Mouse (Mus musculus) cerebellum, adult 2 months (tissue): ENCODE data around the gene Spata2. TPM values are rescaled to one million over a fixed set of nuclear protein-coding genes. Genes with fewer than 3 reads are reported as not detected.

Source experiments
- DNase-seq, 2 experiments: peaks; one replicate each; pipeline ENCODE4 v3.0.0; 2021
- H3K27ac ChIP-seq: fragments of 200-500 bp; 2 replicates; pipeline ENCODE4 v1.5.1; 2012; ENCODE audit warnings: low read length, control low read depth, inconsistent platforms; ENCODE audit not compliant: insufficient read depth
- H3K27me3 ChIP-seq: fragments of 200-500 bp; 2 replicates; pipeline ENCODE4 v1.6.1; 2012; ENCODE audit warnings: inconsistent platforms, mild to moderate bottlenecking, low read length, moderate library complexity; ENCODE audit not compliant: control insufficient read depth, insufficient read depth
- H3K4me1 ChIP-seq: fragments of 200-500 bp; 2 replicates; pipeline ENCODE4 v1.6.1; 2011; ENCODE audit warnings: low read length; ENCODE audit not compliant: control insufficient read depth, insufficient read depth
- H3K4me3 ChIP-seq: fragments of 200-500 bp; replicated peaks from 2 replicates; pipeline ENCODE3; 2011; ENCODE audit warnings: mild to moderate bottlenecking, low read depth, low read length, control low read depth; ENCODE audit not compliant: insufficient read depth
- CTCF ChIP-seq: fragments of 200-500 bp; IDR thresholded peaks from 2 replicates; pipeline ENCODE4 v1.5.1; 2011; ENCODE audit warnings: low read depth, mild to moderate bottlenecking, control low read depth, low read length, moderate library complexity, borderline replicate concordance; ENCODE audit not compliant: insufficient read depth
- POLR2A ChIP-seq: fragments of 200-500 bp; IDR thresholded peaks from 2 replicates; pipeline ENCODE4 v1.6.1; 2011; ENCODE audit warnings: low read length, control low read depth, borderline replicate concordance; ENCODE audit not compliant: insufficient read depth
- WGBS: fragments of 180-500 bp; shearing (Covaris S2); methylation state at CpG from one replicate; pipeline ENCODE4 v1.1.7; 2018; 5-methylcytosine and 5-hydroxymethylcytosine counted together
- polyA plus RNA-seq: library from polyadenylated mRNA; depleted of rRNA; stranded (reverse); fragments of >200 nt; gene quantifications from 2 replicates; pipeline ENCODE4 v1.2.3, GENCODE M21; 2012

The Spata2 gene
- polyA plus RNA-seq, 1 experiment, result 80.2 TPM

GRCm38 (mm10) chr2:167490813-167491525, 1.7 kb downstream of the Spata2 start:
- TF ChIP-seq POLR2A (no peak), CTCF (no peak)
- WGBS, result 24% methylated on average over 4 of the region's 4 CpGs
- DNase-seq, result peak; percentile 48 to 67

GRCm38 (mm10) chr2:167487994-167488393, 4.7 kb downstream of the Spata2 start:
- TF ChIP-seq CTCF, result no peak
- no peak for TF ChIP-seq POLR2A
- DNase-seq, result peak in 1 of 2 experiments; percentile 43
- no peak overlapping the region for H3K4me3 ChIP-seq
- H3K4me1 ChIP-seq, result peaks cover 54% of the 10 kb centered on the region
- H3K27me3 ChIP-seq, result no peaks in the 10 kb centered on the region
- WGBS, result 51% methylated on average over 6 of the region's 6 CpGs
- H3K27ac ChIP-seq, result peak overlapping the region; percentile 34; the same call in 1 of the 2 replicates

More at GRCm38 (mm10) chr2:167490813-167491525, 1.7 kb downstream of the Spata2 start:
- Histone ChIP-seq H3K27ac (peak overlapping the region; percentile 96), H3K4me3 (peak overlapping the region; percentile 96), H3K4me1 (peaks cover 26% of the 10 kb centered on the region), H3K27me3 (no peaks in the 10 kb centered on the region)

GRCm38 (mm10) chr2:167487551-167487950, 5.1 kb downstream of the Spata2 start:
- peaks cover 58% of the 10 kb centered on the region for H3K4me1 ChIP-seq
- 68% methylated on average over 6 of the region's 6 CpGs for WGBS
- TF ChIP-seq POLR2A (no peak), CTCF (no peak)
- peak overlapping the region; percentile 90 for H3K27ac ChIP-seq
- no peak overlapping the region for H3K4me3 ChIP-seq
- no peaks in the 10 kb centered on the region for H3K27me3 ChIP-seq
- no peak for DNase-seq

GRCm38 (mm10) chr2:167486573-167486972, 6.1 kb downstream of the Spata2 start:
- TF ChIP-seq CTCF (no peak), POLR2A (no peak)
- 13% methylated on average over 4 of the region's 4 CpGs for WGBS
- peaks cover 61% of the 10 kb centered on the region for H3K4me1 ChIP-seq
- H3K4me3 ChIP-seq, result no peak overlapping the region
- H3K27me3 ChIP-seq, result no peaks in the 10 kb centered on the region
- peak overlapping the region; percentile 90 for H3K27ac ChIP-seq
- peak; percentile 74 to 81 for DNase-seq

GRCm38 (mm10) chr2:167485501-167486377, 6.9 kb downstream of the Spata2 start:
- TF ChIP-seq CTCF, result no peak
- peak; percentile 40; the same call in 1 of the 2 replicates for TF ChIP-seq POLR2A
- Histone ChIP-seq H3K4me3 (peak overlapping the region; percentile 50), H3K4me1 (peaks cover 58% of the 10 kb centered on the region), H3K27me3 (no peaks in the 10 kb centered on the region), H3K27ac (peak overlapping the region; percentile 90)
- DNase-seq, result peak; percentile 89 to 93
- WGBS, result 3% methylated on average over 7 of the region's 7 CpGs

- DNase-seq, result no peak
- Histone ChIP-seq H3K27ac (peak overlapping the region; percentile 90), H3K27me3 (no peaks in the 10 kb centered on the region), H3K4me1 (peaks cover 58% of the 10 kb centered on the region), H3K4me3 (peak overlapping the region; percentile 50)
- no peak for TF ChIP-seq CTCF
- TF ChIP-seq POLR2A, result no peak
- 15% methylated on average over 11 of the region's 11 CpGs for WGBS
Measured at GRCm38 (mm10) chr2:167484932-167485331, 7.8 kb downstream of the Spata2 start.

GRCm38 (mm10) chr2:167483827-167484410, 8.8 kb downstream of the Spata2 start:
- WGBS, result 26% methylated on average over 24 of the region's 24 CpGs
- peak; percentile 78 to 80 for DNase-seq
- H3K27me3 ChIP-seq, result no peaks in the 10 kb centered on the region
- peak overlapping the region; percentile 90 for H3K27ac ChIP-seq
- TF ChIP-seq POLR2A (peak; percentile 49; the same call in 1 of the 2 replicates), CTCF (peak; percentile 4; the same call in 1 of the 2 replicates)
- H3K4me3 ChIP-seq, result peak overlapping the region; percentile 50
- peaks cover 68% of the 10 kb centered on the region for H3K4me1 ChIP-seq
